Mouse (Mus musculus) liver, adult 2 months (tissue): ENCODE data around the gene 4930444G20Rik. TPM values are rescaled to one million over a fixed set of nuclear protein-coding genes. Genes with fewer than 3 reads are reported as not detected.

Experiments used
- DNase-seq: peaks from one replicate; pipeline ENCODE4 v3.0.0-alpha.2; 2011; ENCODE audit warnings: low read depth, low spot score; ENCODE audit errors: extremely low read depth
- H3K27ac ChIP-seq: fragments of 200-500 bp; replicated peaks from 2 replicates; pipeline ENCODE4 v1.5.1; 2012; ENCODE audit warnings: low read depth, mild to moderate bottlenecking, control low read depth, inconsistent platforms, low read length; ENCODE audit not compliant: insufficient read depth
- H3K27me3 ChIP-seq: fragments of 200-500 bp; 2 replicates; pipeline ENCODE4 v1.6.1; 2012; ENCODE audit warnings: mild to moderate bottlenecking, moderate library complexity, low read length, inconsistent platforms; ENCODE audit not compliant: control insufficient read depth, insufficient read depth
- H3K36me3 ChIP-seq: fragments of 200-500 bp; 2 replicates; pipeline ENCODE4 v1.6.1; 2012; ENCODE audit warnings: low read length, inconsistent platforms; ENCODE audit not compliant: control insufficient read depth, insufficient read depth
- H3K4me1 ChIP-seq: fragments of 200-500 bp; 2 replicates; pipeline ENCODE4 v1.6.1; 2011; ENCODE audit warnings: low read length; ENCODE audit not compliant: control insufficient read depth, insufficient read depth
- H3K4me3 ChIP-seq: fragments of 200-500 bp; 2 replicates; pipeline ENCODE4 v1.5.1; 2011; ENCODE audit warnings: low read depth, mild to moderate bottlenecking, control low read depth, low read length, moderate library complexity; ENCODE audit not compliant: insufficient read depth
- H3K79me2 ChIP-seq: fragments of 200-500 bp; 2 replicates; pipeline ENCODE4 v1.6.1; 2012; ENCODE audit warnings: inconsistent platforms, mild to moderate bottlenecking, low read length, moderate library complexity; ENCODE audit not compliant: control insufficient read depth, insufficient read depth
- H3K9ac ChIP-seq: fragments of 200-500 bp; 2 replicates; pipeline ENCODE4 v1.6.1; 2012; ENCODE audit warnings: low read depth, mild to moderate bottlenecking, control low read depth, inconsistent platforms, low read length
- CTCF ChIP-seq: fragments of 200-500 bp; IDR thresholded peaks from 2 replicates; pipeline ENCODE4 v1.5.1; 2011; ENCODE audit warnings: low read depth, low read length, control low read depth
- POLR2A ChIP-seq: fragments of 200-500 bp; IDR thresholded peaks from 2 replicates; pipeline ENCODE4 v1.6.1; 2011; ENCODE audit warnings: low read length, control low read depth; ENCODE audit not compliant: insufficient read depth; ENCODE audit errors: extremely low read depth
- WGBS: fragments of 180-500 bp; shearing (Covaris S2); methylation state at CpG from one replicate; pipeline ENCODE4 v1.1.7; 2018; 5-methylcytosine and 5-hydroxymethylcytosine counted together
- polyA plus RNA-seq: library from polyadenylated mRNA; depleted of rRNA; stranded (reverse); fragments of >200 nt; gene quantifications from 2 replicates; pipeline ENCODE4 v1.2.3, GENCODE M21; 2012; rRNA removed
- total RNA-seq: library from RNA; depleted of rRNA; stranded (reverse); fragments of >200 nt; gene quantifications from 2 replicates; pipeline ENCODE4 v1.2.3, GENCODE M21; 2014; rRNA removed

Gene 4930444G20Rik
- total and polyA plus RNA-seq, 2 experiments = not detected

GRCm38 (mm10) chr10:22017469-22018159 is 50.3 kb downstream of the 4930444G20Rik start:
- H3K9ac ChIP-seq = no peak overlapping the region
- no peak overlapping the region for H3K27ac ChIP-seq
- H3K79me2 ChIP-seq = no peaks in the 10 kb centered on the region
- no peak overlapping the region for H3K4me3 ChIP-seq
- DNase-seq = no peak
- no peaks in the 10 kb centered on the region for H3K27me3 ChIP-seq
- no peak for TF ChIP-seq CTCF
- TF ChIP-seq POLR2A = no peak
- 76% methylated on average over 16 of the region's 16 CpGs for WGBS
- no peaks in the 10 kb centered on the region for H3K4me1 ChIP-seq
- no peaks in the 10 kb centered on the region for H3K36me3 ChIP-seq

Other genes with a start within 250 kb of the 4930444G20Rik start
- gene Sgk1, start 185.9 kb downstream of the 4930444G20Rik start, total RNA-seq = 20.9 and 27.4 TPM in 2 replicates
- gene Sgk1, start 185.9 kb downstream of the 4930444G20Rik start, polyA plus RNA-seq = 8.9 and 9.1 TPM in 2 replicates
- gene E030030I06Rik, start 81.2 kb upstream of the 4930444G20Rik start, total RNA-seq = 1.2 and 2.1 TPM in 2 replicates
- gene E030030I06Rik, start 81.2 kb upstream of the 4930444G20Rik start, polyA plus RNA-seq = 7.0 and 10.8 TPM in 2 replicates
- 4.6 and 6.5 TPM in 2 replicates for gene Raet1e, start 90.5 kb upstream of the 4930444G20Rik start, total RNA-seq
- 2.4 and 4.5 TPM in 2 replicates for gene Raet1e, start 90.5 kb upstream of the 4930444G20Rik start, polyA plus RNA-seq
- gene H60b, start 90.5 kb upstream of the 4930444G20Rik start, total RNA-seq = 0.09 TPM in 1 of 2 replicates, not detected in the other
- not detected in 2 replicates for gene H60b, start 90.5 kb upstream of the 4930444G20Rik start, polyA plus RNA-seq